Mouse (Mus musculus) midbrain, embryonic 11.5 days (tissue): Measurements from ENCODE around the gene Phf11a. TPM values are rescaled to one million over a fixed set of nuclear protein-coding genes. Genes with fewer than 3 reads are reported as not detected.
"Not testable (repeated sequence)": the region's sequence is repeated elsewhere in the genome, so short reads cannot be mapped to it uniquely, and the experiment has no call there.

Experiments
- ATAC-seq: fragments of 200-750 bp; cut with Nextera tagmentation; 2 replicates; pipeline ENCODE4 v1.8.0; 2017; ENCODE audit warnings: moderate TSS enrichment, moderate library complexity; ENCODE audit not compliant: low FRiP score
- DNase-seq: peaks from one replicate; pipeline ENCODE4 v3.0.0; 2015; ENCODE audit warnings: low spot score; ENCODE audit errors: missing footprints
- H3K27ac ChIP-seq: fragments of 300-500 bp; sonication (generic); 2 replicates; pipeline ENCODE4 v1.5.1; 2014; ENCODE audit warnings: low read depth, low read length
- H3K27me3 ChIP-seq: fragments of 300-500 bp; sonication (generic); 2 replicates; pipeline ENCODE4 v1.6.1; 2014; ENCODE audit warnings: mild to moderate bottlenecking, low read length, moderate library complexity, mixed read lengths; ENCODE audit not compliant: control insufficient read depth, insufficient read depth
- H3K36me3 ChIP-seq: fragments of 300-500 bp; sonication (generic); 2 replicates; pipeline ENCODE4 v1.6.1; 2014; ENCODE audit warnings: mild to moderate bottlenecking, low read length, moderate library complexity, mixed read lengths; ENCODE audit not compliant: control insufficient read depth, insufficient read depth
- H3K4me1 ChIP-seq: fragments of 300-500 bp; sonication (generic); 2 replicates; pipeline ENCODE4 v1.6.1; 2014; ENCODE audit warnings: low read length; ENCODE audit not compliant: control insufficient read depth, insufficient read depth
- H3K4me2 ChIP-seq: fragments of 300-500 bp; sonication (generic); 2 replicates; pipeline ENCODE4 v1.6.1; 2014; ENCODE audit warnings: mild to moderate bottlenecking, moderate library complexity
- H3K4me3 ChIP-seq: fragments of 300-500 bp; sonication (generic); 2 replicates; pipeline ENCODE4 v1.5.1; 2014; ENCODE audit warnings: low read depth, low read length
- H3K9ac ChIP-seq: fragments of 300-500 bp; sonication (generic); 2 replicates; pipeline ENCODE4 v1.6.1; 2014; ENCODE audit warnings: low read length
- H3K9me3 ChIP-seq: fragments of 300-500 bp; sonication (generic); 2 replicates; pipeline ENCODE4 v1.6.1; 2016; ENCODE audit warnings: low read length; ENCODE audit not compliant: control insufficient read depth
- WGBS: fragments of 180-500 bp; shearing (Covaris S2); extraction: QIAGEN DNeasy Blood & Tissue Kit; methylation state at CpG from one replicate; pipeline ENCODE4 v1.1.7; 2014; 5-methylcytosine and 5-hydroxymethylcytosine counted together
- polyA plus RNA-seq: library from polyadenylated mRNA; unstranded; fragments of >200 nt; fragmentation: Nextera tagmentation; extraction: Ambion mirVana; gene quantifications from 2 replicates; pipeline ENCODE4 v1.2.1, GENCODE M21; 2014

Gene Phf11a
- polyA plus RNA-seq, 1 experiment from 2014 or later = not detected

DNA sequence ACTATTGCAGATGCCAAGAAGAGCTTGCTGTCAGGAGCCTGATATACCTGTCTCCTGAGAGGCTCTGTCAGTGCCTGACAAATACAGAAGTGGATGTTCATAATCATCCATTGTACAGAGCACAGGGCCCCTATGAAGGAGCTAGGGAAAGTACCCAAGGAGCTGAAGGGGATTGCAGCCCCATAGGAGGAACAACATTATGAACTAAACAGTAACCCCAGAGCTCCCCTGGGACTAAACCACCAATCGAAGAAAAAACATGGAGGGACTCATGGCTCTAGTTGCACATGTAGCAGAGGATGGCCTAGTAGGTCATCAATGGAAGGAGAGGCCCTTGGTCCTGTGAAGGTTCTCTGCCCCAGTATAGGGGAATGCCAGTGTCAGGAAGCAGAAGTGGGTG is 41.5 kb downstream of the Phf11a start:
- not testable (repeated sequence) for H3K27ac ChIP-seq, H3K9ac ChIP-seq, H3K4me3 ChIP-seq, DNase-seq, H3K27me3 ChIP-seq, H3K9me3 ChIP-seq, H3K4me1 ChIP-seq, H3K4me2 ChIP-seq, ATAC-seq, H3K36me3 ChIP-seq
- 96% methylated on average over 1 of the region's 1 CpGs for WGBS

DNA sequence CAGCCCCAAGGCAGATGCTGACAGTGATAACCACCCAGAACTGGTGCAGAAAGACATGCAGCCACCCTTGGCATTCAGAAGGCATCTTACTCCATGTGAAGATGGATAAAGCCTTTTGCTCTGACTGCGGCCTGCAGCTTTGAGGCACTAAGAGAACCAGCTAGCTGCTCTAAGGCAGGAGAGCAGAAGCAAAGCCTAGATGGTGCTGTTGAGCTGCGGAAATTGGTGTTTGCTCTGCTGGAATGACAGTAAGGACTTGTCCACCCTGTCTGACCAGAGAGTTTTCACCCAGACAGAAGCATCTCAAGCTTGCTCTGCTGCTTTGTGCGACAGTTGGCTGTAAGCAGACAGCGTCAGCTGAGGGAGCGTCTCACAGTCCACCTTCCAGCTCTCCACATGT is 47.0 kb downstream of the Phf11a start:
- 71% methylated on average over 5 of the region's 5 CpGs for WGBS
- DNase-seq, H3K27me3 ChIP-seq, H3K36me3 ChIP-seq, H3K4me3 ChIP-seq, H3K4me1 ChIP-seq, H3K9ac ChIP-seq, H3K27ac ChIP-seq, H3K4me2 ChIP-seq, H3K9me3 ChIP-seq, ATAC-seq: not testable (repeated sequence)

DNA sequence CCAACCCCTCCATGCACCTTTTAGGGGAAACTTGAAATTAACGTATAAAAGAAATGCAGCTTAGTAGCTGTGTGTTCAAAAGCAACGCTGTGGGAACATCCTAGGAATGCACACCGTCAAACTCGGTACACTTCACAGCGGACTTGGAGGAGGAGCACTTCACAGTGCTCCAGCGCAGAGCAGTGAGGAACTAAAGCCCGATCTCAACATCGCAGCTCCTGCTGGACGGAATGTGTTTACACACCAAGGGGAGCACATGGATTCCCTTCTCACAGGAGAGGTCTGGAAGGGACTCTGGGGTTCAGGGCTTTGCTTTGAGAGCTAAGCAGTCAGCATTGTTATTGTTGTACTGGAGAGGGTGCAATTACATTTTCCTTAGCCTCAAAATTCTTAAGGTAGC is 63.7 kb downstream of the Phf11a start:
- Histone ChIP-seq H3K4me2 (no peak overlapping the region), H3K9me3 (no peaks in the 10 kb centered on the region; the same call in 1 of the 2 replicates), H3K27me3 (no peaks in the 10 kb centered on the region), H3K27ac (no peak overlapping the region), H3K4me3 (no peak overlapping the region), H3K4me1 (no peaks in the 10 kb centered on the region), H3K36me3 (peaks cover 35% of the 10 kb centered on the region), H3K9ac (no peak overlapping the region)
- 92% methylated on average over 9 of the region's 9 CpGs for WGBS
- no peak for ATAC-seq
- no peak for DNase-seq

DNA sequence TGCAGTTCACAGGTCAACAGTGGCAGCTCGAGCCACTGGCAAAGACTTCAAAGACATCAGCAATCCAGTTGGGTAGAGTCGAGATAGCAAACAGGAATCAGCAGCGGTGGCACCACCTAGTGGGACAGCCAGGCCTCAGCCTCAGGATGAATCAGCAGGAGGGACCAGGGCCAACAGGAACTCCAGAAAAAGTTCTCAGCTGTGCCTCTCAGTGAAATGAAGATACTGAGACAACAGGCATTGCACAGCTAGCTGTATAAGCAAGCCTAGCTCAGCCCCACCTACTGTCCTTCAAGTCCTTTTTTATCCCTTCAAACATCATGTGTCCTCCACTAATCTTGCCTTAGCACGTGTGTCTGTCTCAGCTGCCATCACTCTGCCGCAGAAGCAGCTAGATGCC is 65.3 kb downstream of the Phf11a start:
- ATAC-seq = no peak

DNA sequence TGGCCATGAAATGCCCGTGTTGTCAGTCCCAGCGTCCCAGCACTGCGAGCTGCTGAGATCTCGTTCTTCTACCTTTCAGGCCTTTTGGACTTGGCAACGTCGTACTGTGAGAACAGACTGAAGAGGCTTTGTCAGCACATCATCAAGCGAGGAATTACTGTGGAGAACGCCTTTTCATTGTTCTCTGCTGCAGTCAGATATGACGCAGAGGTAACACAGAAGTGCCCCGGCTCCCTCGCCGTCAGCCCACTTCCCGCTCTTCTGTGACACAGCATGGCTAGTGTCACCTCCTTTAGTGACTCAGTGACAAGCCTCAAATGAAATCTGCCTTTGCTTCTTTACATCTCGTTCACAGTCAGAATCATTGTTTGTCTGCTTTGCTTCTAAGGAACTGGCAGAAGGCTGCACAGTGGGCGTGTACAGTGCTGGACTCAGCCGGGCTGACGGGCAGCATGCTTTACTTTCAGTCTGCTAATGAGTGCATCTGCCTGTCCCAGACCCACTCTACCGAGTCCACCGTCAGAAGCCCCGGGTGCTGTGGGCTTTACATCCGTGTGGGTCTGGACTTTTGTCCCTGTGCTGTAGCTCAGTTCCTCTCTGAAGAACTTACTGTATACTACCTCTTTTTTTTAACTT is 66.9 kb downstream of the Phf11a start:
- no peak overlapping the region for H3K9ac ChIP-seq
- no peak overlapping the region for H3K4me3 ChIP-seq
- H3K36me3 ChIP-seq = peaks cover 37% of the 10 kb centered on the region
- no peak for ATAC-seq
- no peaks in the 10 kb centered on the region for H3K27me3 ChIP-seq
- DNase-seq = no peak
- no peak overlapping the region for H3K27ac ChIP-seq
- no peak overlapping the region for H3K4me2 ChIP-seq
- WGBS = 92% methylated on average over 21 of the region's 21 CpGs
- H3K4me1 ChIP-seq = no peaks in the 10 kb centered on the region
- H3K9me3 ChIP-seq = no peaks in the 10 kb centered on the region

More for the DNA sequence above, 65.3 kb downstream of the Phf11a start:
- Histone ChIP-seq H3K9ac (no peak overlapping the region), H3K4me1 (no peaks in the 10 kb centered on the region), H3K4me2 (no peak overlapping the region), H3K4me3 (no peak overlapping the region), H3K27me3 (no peaks in the 10 kb centered on the region), H3K9me3 (no peaks in the 10 kb centered on the region), H3K36me3 (peaks cover 42% of the 10 kb centered on the region), H3K27ac (no peak overlapping the region)
- 84% methylated on average over 5 of the region's 5 CpGs for WGBS
- DNase-seq = no peak

DNA sequence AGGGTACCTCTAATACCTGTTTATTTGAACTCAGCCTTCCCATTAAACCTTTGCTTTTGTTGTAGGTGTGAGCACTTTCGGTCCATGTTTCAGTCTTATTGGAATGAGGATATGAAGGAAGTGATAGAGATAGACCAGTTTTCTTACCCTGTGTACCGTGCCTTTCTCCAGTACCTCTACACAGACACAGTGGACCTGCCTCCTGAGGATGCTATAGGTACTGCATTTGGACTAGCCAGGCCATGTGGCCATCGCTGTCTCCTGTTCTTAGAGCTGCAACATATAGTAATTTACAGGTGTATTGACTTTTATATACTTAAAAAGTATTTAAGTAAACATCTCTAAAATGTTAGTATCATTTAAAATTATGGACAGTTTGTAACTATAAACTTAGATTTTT is 67.5 kb downstream of the Phf11a start:
- no peak overlapping the region for H3K4me2 ChIP-seq

More for the DNA sequence above, 67.5 kb downstream of the Phf11a start:
- H3K27ac ChIP-seq = no peak overlapping the region
- 92% methylated on average over 3 of the region's 3 CpGs for WGBS
- H3K9ac ChIP-seq = no peak overlapping the region
- H3K27me3 ChIP-seq = no peaks in the 10 kb centered on the region
- ATAC-seq (no peak), DNase-seq (no peak)
- peaks cover 34% of the 10 kb centered on the region for H3K36me3 ChIP-seq
- no peak overlapping the region for H3K4me3 ChIP-seq
- no peaks in the 10 kb centered on the region for H3K9me3 ChIP-seq
- no peaks in the 10 kb centered on the region for H3K4me1 ChIP-seq

Other genes with a start within 250 kb of the Phf11a start
- not detected in 2 replicates for gene 1700129C05Rik, start 154.6 kb downstream of the Phf11a start, polyA plus RNA-seq
- gene Gm5142, start 118.8 kb downstream of the Phf11a start, polyA plus RNA-seq = not detected in 2 replicates
- 104 and 116 TPM in 2 replicates for gene Rcbtb1, start 96.3 kb downstream of the Phf11a start, polyA plus RNA-seq
- not detected in 2 replicates for gene Gm6904, start 37.3 kb downstream of the Phf11a start, polyA plus RNA-seq
- 0.22 and 0.48 TPM in 2 replicates for gene Phf11b, start 43.8 kb upstream of the Phf11a start, polyA plus RNA-seq
- gene Phf11d, start 67.9 kb upstream of the Phf11a start, polyA plus RNA-seq = 0.14 and 0.18 TPM in 2 replicates
- 0.45 and 0.63 TPM in 2 replicates for gene Phf11c, start 97.9 kb upstream of the Phf11a start, polyA plus RNA-seq
- 13.1 and 13.7 TPM in 2 replicates for gene Setdb2, start 143.4 kb upstream of the Phf11a start, polyA plus RNA-seq
- gene Cab39l, start 143.4 kb upstream of the Phf11a start, polyA plus RNA-seq = 47.0 and 47.3 TPM in 2 replicates